Mouse (Mus musculus): Measurements from ENCODE around the gene Gm11938. TPM values are rescaled to one million over a fixed set of nuclear protein-coding genes. Genes with fewer than 3 reads are reported as not detected.
"Not testable (repeated sequence)": the region's sequence is repeated elsewhere in the genome, so short reads cannot be mapped to it uniquely, and the experiment has no call there.

Gm11938 gene
- polyA plus RNA-seq, 1 experiment from 2014 or later = not detected

- no peak within 1 kb of the TSS for H3K4me3 ChIP-seq (ENCODE audit: low read depth, low read length)
- WGBS (ENCODE audit: insufficient replicate concordance) = 32% methylated on average over 8 of the region's 8 CpGs
- H3K9me3 ChIP-seq (ENCODE audit: low read length) = no peaks in the 10 kb centered on the region
- no peak within 1 kb of the TSS for H3K9ac ChIP-seq (replicated peaks)
- no peak for TF ChIP-seq EP300 (IDR thresholded peaks at IDR 0.05; ENCODE audit: low read depth)
- no peak for TF ChIP-seq CTCF (IDR thresholded peaks at IDR 0.05; ENCODE audit: low read depth)
- H3K27ac ChIP-seq (ENCODE audit: low read depth) = no peak within 1 kb of the TSS
- H3K4me2 ChIP-seq (ENCODE audit: low read depth, low read length) = no peak within 1 kb of the TSS
- DNase-seq (no peak), ATAC-seq (no peak)
- H3K4me1 ChIP-seq (ENCODE audit: insufficient read depth) = no peaks in the 10 kb centered on the region
- no peaks in the 10 kb centered on the region for H3K36me3 ChIP-seq (replicated peaks; ENCODE audit: insufficient read depth, low read length)
- no peaks in the 10 kb centered on the region for H3K27me3 ChIP-seq (ENCODE audit: insufficient read depth, low read length)
These were observed 31.6 kb upstream of the Gm11938 start, which contains the start of gene Krtap4-2 for GRCm38 (mm10) chr11:99634653-99635134. Krtap4-2 (minus strand) TSS chr11:99635084.

- no peak overlapping the region for H3K9ac ChIP-seq (replicated peaks)
- DNase-seq (no peak), ATAC-seq (no peak)
- WGBS (ENCODE audit: insufficient replicate concordance) = 53% methylated on average over 2 of the region's 2 CpGs
- TF ChIP-seq EP300 (IDR thresholded peaks at IDR 0.05; ENCODE audit: low read depth) (no peak), CTCF (IDR thresholded peaks at IDR 0.05; ENCODE audit: low read depth) (no peak)
- no peaks in the 10 kb centered on the region for H3K27me3 ChIP-seq (ENCODE audit: insufficient read depth, low read length)
- no peak overlapping the region for H3K4me2 ChIP-seq (ENCODE audit: low read depth, low read length)
- no peaks in the 10 kb centered on the region for H3K4me1 ChIP-seq (ENCODE audit: insufficient read depth)
- no peak overlapping the region for H3K4me3 ChIP-seq (ENCODE audit: low read depth, low read length)
- no peaks in the 10 kb centered on the region for H3K36me3 ChIP-seq (replicated peaks; ENCODE audit: insufficient read depth, low read length)
- no peak overlapping the region for H3K27ac ChIP-seq (ENCODE audit: low read depth)
- no peaks in the 10 kb centered on the region for H3K9me3 ChIP-seq (ENCODE audit: low read length)
These were observed 30.2 kb upstream of the Gm11938 start for GRCm38 (mm10) chr11:99633293-99633692.

- no peaks in the 10 kb centered on the region for H3K36me3 ChIP-seq (replicated peaks; ENCODE audit: insufficient read depth, low read length)
- no peaks in the 10 kb centered on the region for H3K9me3 ChIP-seq (ENCODE audit: low read length)
- H3K27ac ChIP-seq (ENCODE audit: low read depth) = no peak overlapping the region
- no peaks in the 10 kb centered on the region for H3K4me1 ChIP-seq (ENCODE audit: insufficient read depth)
- TF ChIP-seq EP300 (IDR thresholded peaks at IDR 0.05; ENCODE audit: low read depth) (no peak), CTCF (IDR thresholded peaks at IDR 0.05; ENCODE audit: low read depth) (no peak)
- no peak for ATAC-seq
- no peaks in the 10 kb centered on the region for H3K27me3 ChIP-seq (ENCODE audit: insufficient read depth, low read length)
- WGBS (ENCODE audit: insufficient replicate concordance) = 63% methylated on average over 3 of the region's 3 CpGs
- DNase-seq = no peak
- H3K9ac ChIP-seq (replicated peaks) = no peak overlapping the region
- no peak overlapping the region for H3K4me3 ChIP-seq (ENCODE audit: low read depth, low read length)
- no peak overlapping the region for H3K4me2 ChIP-seq (ENCODE audit: low read depth, low read length)
These were observed 27.8 kb upstream of the Gm11938 start for GRCm38 (mm10) chr11:99630890-99631289.

GRCm38 (mm10) chr11:99628138-99628537, 25.0 kb upstream of the Gm11938 start, which contains the start of gene Krtap4-1:
Krtap4-1 (minus strand) TSS chr11:99628238.
- Histone ChIP-seq H3K4me3 (ENCODE audit: low read depth, low read length) (no peak within 1 kb of the TSS), H3K9ac (replicated peaks) (no peak within 1 kb of the TSS), H3K27me3 (ENCODE audit: insufficient read depth, low read length) (no peaks in the 10 kb centered on the region), H3K27ac (ENCODE audit: low read depth) (no peak within 1 kb of the TSS), H3K4me1 (ENCODE audit: insufficient read depth) (no peaks in the 10 kb centered on the region), H3K36me3 (replicated peaks; ENCODE audit: insufficient read depth, low read length) (no peaks in the 10 kb centered on the region), H3K9me3 (ENCODE audit: low read length) (no peaks in the 10 kb centered on the region), H3K4me2 (ENCODE audit: low read depth, low read length) (no peak within 1 kb of the TSS)
- ATAC-seq (no peak), DNase-seq (no peak)
- TF ChIP-seq EP300 (IDR thresholded peaks at IDR 0.05; ENCODE audit: low read depth) = no peak
- no peak for TF ChIP-seq CTCF (IDR thresholded peaks at IDR 0.05; ENCODE audit: low read depth)
- WGBS (ENCODE audit: insufficient replicate concordance) = 70% methylated on average over 4 of the region's 4 CpGs

GRCm38 (mm10) chr11:99620335-99620734, 17.2 kb upstream of the Gm11938 start, which contains the start of gene Gm11562:
Gm11562 (minus strand) TSS chr11:99620435.
- Histone ChIP-seq H3K9me3 (ENCODE audit: low read length) (no peaks in the 10 kb centered on the region), H3K36me3 (replicated peaks; ENCODE audit: insufficient read depth, low read length) (no peaks in the 10 kb centered on the region), H3K4me2 (ENCODE audit: low read depth, low read length) (no peak within 1 kb of the TSS), H3K27ac (ENCODE audit: low read depth) (no peak within 1 kb of the TSS), H3K4me3 (ENCODE audit: low read depth, low read length) (no peak within 1 kb of the TSS), H3K27me3 (ENCODE audit: insufficient read depth, low read length) (no peaks in the 10 kb centered on the region), H3K4me1 (ENCODE audit: insufficient read depth) (no peaks in the 10 kb centered on the region), H3K9ac (replicated peaks) (no peak within 1 kb of the TSS)
- no peak for TF ChIP-seq EP300 (IDR thresholded peaks at IDR 0.05; ENCODE audit: low read depth)
- no peak for TF ChIP-seq CTCF (IDR thresholded peaks at IDR 0.05; ENCODE audit: low read depth)
- no peak for ATAC-seq
- 71% methylated on average over 2 of the region's 2 CpGs for WGBS (ENCODE audit: insufficient replicate concordance)
- no peak for DNase-seq

GRCm38 (mm10) chr11:99614796-99615363, 11.8 kb upstream of the Gm11938 start, which contains the start of gene Krtap2-4:
Krtap2-4 (minus strand) TSS chr11:99614846.
- Histone ChIP-seq H3K9me3 (ENCODE audit: low read length) (no peaks in the 10 kb centered on the region), H3K4me2 (ENCODE audit: low read depth, low read length) (no peak within 1 kb of the TSS), H3K27ac (ENCODE audit: low read depth) (no peak within 1 kb of the TSS), H3K36me3 (replicated peaks; ENCODE audit: insufficient read depth, low read length) (no peaks in the 10 kb centered on the region), H3K4me1 (ENCODE audit: insufficient read depth) (no peaks in the 10 kb centered on the region), H3K9ac (replicated peaks) (no peak within 1 kb of the TSS), H3K27me3 (ENCODE audit: insufficient read depth, low read length) (no peaks in the 10 kb centered on the region), H3K4me3 (ENCODE audit: low read depth, low read length) (no peak within 1 kb of the TSS)
- no peak for ATAC-seq
- WGBS (ENCODE audit: insufficient replicate concordance) = 61% methylated on average over 3 of the region's 3 CpGs
- no peak for DNase-seq
- TF ChIP-seq CTCF (IDR thresholded peaks at IDR 0.05; ENCODE audit: low read depth) = no peak
- no peak for TF ChIP-seq EP300 (IDR thresholded peaks at IDR 0.05; ENCODE audit: low read depth)

GRCm38 (mm10) chr11:99610089-99610488, 7.0 kb upstream of the Gm11938 start, which contains the start of gene Gm11937:
Gm11937 (minus strand) TSS chr11:99610189.
- not testable (repeated sequence) for H3K4me3 ChIP-seq (ENCODE audit: low read depth, low read length); H3K36me3 ChIP-seq (replicated peaks; ENCODE audit: insufficient read depth, low read length); H3K27me3 ChIP-seq (ENCODE audit: insufficient read depth, low read length); DNase-seq; H3K27ac ChIP-seq (ENCODE audit: low read depth); H3K9ac ChIP-seq (replicated peaks); ATAC-seq; H3K9me3 ChIP-seq (ENCODE audit: low read length); H3K4me1 ChIP-seq (ENCODE audit: insufficient read depth); H3K4me2 ChIP-seq (ENCODE audit: low read depth, low read length)
- 64% methylated on average over 1 of the region's 2 CpGs for WGBS (ENCODE audit: insufficient replicate concordance)
